Mouse (Mus musculus): ENCODE data around the gene Abt1. TPM values are rescaled to one million over a fixed set of nuclear protein-coding genes. Genes with fewer than 3 reads are reported as not detected.

The Abt1 gene
- polyA plus RNA-seq, 1 experiment from 2014 or later, result 9.3 TPM

- ATAC-seq (ENCODE audit: low FRiP score, low TSS enrichment) (peak; percentile 93), DNase-seq (peak; percentile 97)
- peak overlapping the region; percentile 70 for H3K4me2 ChIP-seq (ENCODE audit: low read length)
- H3K4me1 ChIP-seq (ENCODE audit: control insufficient read depth, insufficient read depth, low read length), result peaks cover 15% of the 10 kb centered on the region
- peak overlapping the region; percentile 62 for H3K4me3 ChIP-seq (replicated peaks; ENCODE audit: low read depth, low read length)
- no peaks in the 10 kb centered on the region for H3K27me3 ChIP-seq (ENCODE audit: control insufficient read depth, insufficient read depth, low read length)
- peak overlapping the region; percentile 97 for H3K27ac ChIP-seq (replicated peaks; ENCODE audit: low read depth, low read length)
- H3K9ac ChIP-seq (replicated peaks; ENCODE audit: low read length), result peak overlapping the region; percentile 86
- no peaks in the 10 kb centered on the region for H3K9me3 ChIP-seq (ENCODE audit: control insufficient read depth, low read length)
- no peaks in the 10 kb centered on the region for H3K36me3 ChIP-seq (ENCODE audit: control insufficient read depth, insufficient read depth, low read length)
- under 1% methylated on average over 55 of the region's 55 CpGs for WGBS
Observed at GRCm38 (mm10) chr13:23445561-23446320, 22.1 kb upstream of the Abt1 start.

DNA sequence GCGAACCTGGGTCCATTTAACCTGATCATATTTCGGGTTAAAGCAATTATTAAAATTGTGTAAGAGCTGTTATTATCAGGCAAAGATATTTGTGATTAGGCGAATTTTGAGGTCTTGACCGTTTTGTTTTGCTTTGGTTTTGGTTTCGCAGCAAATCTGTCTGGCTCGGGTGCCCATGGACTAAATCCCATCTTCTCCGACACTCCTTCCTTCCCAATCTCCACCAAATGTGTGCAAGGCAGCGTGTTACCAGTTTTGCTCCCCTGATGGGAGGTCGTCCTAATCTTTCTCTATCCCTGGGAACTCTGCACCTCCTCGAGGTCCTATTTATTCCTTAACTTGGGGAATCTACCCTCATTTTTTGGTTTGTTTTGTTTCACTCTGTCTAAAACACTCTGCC, 21.5 kb upstream of the Abt1 start:
- H3K4me1 ChIP-seq (ENCODE audit: control insufficient read depth, insufficient read depth, low read length), result peaks cover 15% of the 10 kb centered on the region
- peak overlapping the region; percentile 70 for H3K4me2 ChIP-seq (ENCODE audit: low read length)
- DNase-seq (no peak), ATAC-seq (ENCODE audit: low FRiP score, low TSS enrichment) (peak; percentile 11; the same call in 1 of the 2 replicates)
- peak overlapping the region; percentile 86 for H3K9ac ChIP-seq (replicated peaks; ENCODE audit: low read length)
- H3K36me3 ChIP-seq (ENCODE audit: control insufficient read depth, insufficient read depth, low read length), result no peaks in the 10 kb centered on the region
- peak overlapping the region; percentile 62 for H3K4me3 ChIP-seq (replicated peaks; ENCODE audit: low read depth, low read length)
- H3K27me3 ChIP-seq (ENCODE audit: control insufficient read depth, insufficient read depth, low read length), result no peaks in the 10 kb centered on the region
- WGBS, result 4% methylated on average over 10 of the region's 10 CpGs
- H3K9me3 ChIP-seq (ENCODE audit: control insufficient read depth, low read length), result no peaks in the 10 kb centered on the region
- H3K27ac ChIP-seq (replicated peaks; ENCODE audit: low read depth, low read length), result peak overlapping the region; percentile 97

DNA sequence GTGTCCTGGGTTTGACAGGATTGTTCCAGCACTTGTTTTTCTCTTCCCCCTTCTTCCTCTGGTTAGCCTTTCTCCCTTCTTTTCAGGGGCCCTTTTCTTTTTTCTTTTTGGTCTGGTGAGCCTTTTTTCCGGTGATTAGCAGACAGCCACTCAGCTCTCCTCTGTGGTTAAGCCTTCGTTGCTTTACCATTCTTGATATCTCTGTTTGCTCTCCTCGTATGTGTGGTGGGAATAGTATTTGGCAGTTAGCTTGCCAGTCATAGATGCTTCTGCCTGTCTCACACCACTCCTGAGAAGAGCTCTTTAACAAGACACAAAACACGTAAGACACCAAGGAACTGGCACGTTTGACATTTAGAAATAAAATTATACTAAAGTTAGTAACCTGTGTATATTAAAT, 20.8 kb upstream of the Abt1 start:
- peak overlapping the region; percentile 86; the same call in 1 of the 2 replicates for H3K9ac ChIP-seq (replicated peaks; ENCODE audit: low read length)
- ATAC-seq (ENCODE audit: low FRiP score, low TSS enrichment), result no peak

DNA sequence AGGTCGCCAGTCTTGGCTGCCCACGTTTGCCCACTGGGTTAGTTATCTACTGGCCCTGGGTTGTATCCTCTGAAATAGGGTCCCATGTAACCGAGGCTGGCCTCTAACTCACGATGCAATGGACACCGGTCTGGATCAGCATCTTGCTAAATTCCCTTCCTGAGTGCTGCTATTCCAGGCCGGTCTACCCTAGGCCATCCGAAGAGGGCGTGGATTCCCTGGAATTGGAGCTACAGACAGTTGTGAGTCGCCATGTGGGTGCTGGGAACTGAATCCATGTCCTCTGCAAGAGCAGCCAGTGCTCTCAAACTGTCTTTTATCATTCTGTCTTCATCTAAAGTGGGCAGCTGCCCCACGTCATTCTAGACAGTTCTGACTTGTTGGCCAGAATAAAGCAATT, 16.2 kb upstream of the Abt1 start:
- Histone ChIP-seq H3K9ac (replicated peaks; ENCODE audit: low read length) (no peak overlapping the region), H3K27me3 (ENCODE audit: control insufficient read depth, insufficient read depth, low read length) (no peaks in the 10 kb centered on the region), H3K27ac (replicated peaks; ENCODE audit: low read depth, low read length) (no peak overlapping the region), H3K4me3 (replicated peaks; ENCODE audit: low read depth, low read length) (no peak overlapping the region), H3K9me3 (ENCODE audit: control insufficient read depth, low read length) (no peaks in the 10 kb centered on the region), H3K4me2 (ENCODE audit: low read length) (no peak overlapping the region), H3K4me1 (ENCODE audit: control insufficient read depth, insufficient read depth, low read length) (peaks cover 11% of the 10 kb centered on the region), H3K36me3 (ENCODE audit: control insufficient read depth, insufficient read depth, low read length) (no peaks in the 10 kb centered on the region)
- WGBS, result 62% methylated on average over 10 of the region's 10 CpGs
- ATAC-seq (ENCODE audit: low FRiP score, low TSS enrichment) (no peak), DNase-seq (no peak)

More for the DNA sequence above, 20.8 kb upstream of the Abt1 start:
- H3K27me3 ChIP-seq (ENCODE audit: control insufficient read depth, insufficient read depth, low read length), result no peaks in the 10 kb centered on the region
- H3K4me1 ChIP-seq (ENCODE audit: control insufficient read depth, insufficient read depth, low read length), result peaks cover 15% of the 10 kb centered on the region
- peak overlapping the region; percentile 70 for H3K4me2 ChIP-seq (ENCODE audit: low read length)
- DNase-seq, result no peak
- H3K4me3 ChIP-seq (replicated peaks; ENCODE audit: low read depth, low read length), result peak overlapping the region; percentile 62
- H3K27ac ChIP-seq (replicated peaks; ENCODE audit: low read depth, low read length), result 0 out of 2 replicates have a peak overlapping the region, but pooled peaks have one; percentile 33
- 33% methylated on average over 5 of the region's 5 CpGs for whole genome bisulfite sequencing
- no peaks in the 10 kb centered on the region for H3K9me3 ChIP-seq (ENCODE audit: control insufficient read depth, low read length)
- H3K36me3 ChIP-seq (ENCODE audit: control insufficient read depth, insufficient read depth, low read length), result no peaks in the 10 kb centered on the region

DNA sequence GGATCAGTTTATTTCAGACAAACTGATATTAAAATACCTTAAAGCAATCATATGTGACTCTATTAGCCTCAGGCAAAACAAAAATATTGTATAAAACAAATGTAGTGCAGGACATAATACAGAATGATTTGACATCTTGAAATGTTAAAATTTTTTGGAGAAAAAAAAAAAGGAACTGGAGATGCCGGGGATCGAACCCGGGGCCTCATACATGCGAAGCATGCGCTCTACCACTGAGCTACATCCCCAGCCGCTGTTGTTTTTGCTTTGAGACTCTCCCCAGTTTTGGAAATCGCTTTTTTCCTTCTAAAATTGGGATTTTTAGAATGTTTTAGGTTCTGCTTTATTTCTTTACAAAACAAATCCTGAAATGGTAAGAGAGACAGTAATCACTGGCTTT, 14.9 kb upstream of the Abt1 start:
- Histone ChIP-seq H3K36me3 (ENCODE audit: control insufficient read depth, insufficient read depth, low read length) (no peaks in the 10 kb centered on the region), H3K9me3 (ENCODE audit: control insufficient read depth, low read length) (no peaks in the 10 kb centered on the region), H3K4me3 (replicated peaks; ENCODE audit: low read depth, low read length) (peak overlapping the region; percentile 46), H3K27me3 (ENCODE audit: control insufficient read depth, insufficient read depth, low read length) (no peaks in the 10 kb centered on the region), H3K27ac (replicated peaks; ENCODE audit: low read depth, low read length) (no peak overlapping the region), H3K9ac (replicated peaks; ENCODE audit: low read length) (no peak overlapping the region), H3K4me2 (ENCODE audit: low read length) (peak overlapping the region; percentile 67), H3K4me1 (ENCODE audit: control insufficient read depth, insufficient read depth, low read length) (no peaks in the 10 kb centered on the region)
- under 1% methylated on average over 7 of the region's 7 CpGs for WGBS
- peak; percentile 80 for DNase-seq
- peak; percentile 63; the same call in 1 of the 2 replicates for ATAC-seq (ENCODE audit: low FRiP score, low TSS enrichment)

- Histone ChIP-seq H3K27me3 (ENCODE audit: control insufficient read depth, insufficient read depth, low read length) (no peaks in the 10 kb centered on the region), H3K27ac (replicated peaks; ENCODE audit: low read depth, low read length) (no peak overlapping the region), H3K9me3 (ENCODE audit: control insufficient read depth, low read length) (no peaks in the 10 kb centered on the region), H3K4me3 (replicated peaks; ENCODE audit: low read depth, low read length) (peak overlapping the region; percentile 46), H3K36me3 (ENCODE audit: control insufficient read depth, insufficient read depth, low read length) (no peaks in the 10 kb centered on the region), H3K4me2 (ENCODE audit: low read length) (peak overlapping the region; percentile 67), H3K4me1 (ENCODE audit: control insufficient read depth, insufficient read depth, low read length) (no peaks in the 10 kb centered on the region), H3K9ac (replicated peaks; ENCODE audit: low read length) (peak overlapping the region; percentile 46)
- peak; percentile 90 for ATAC-seq (ENCODE audit: low FRiP score, low TSS enrichment)
- under 1% methylated on average over 17 of the region's 17 CpGs for WGBS
- peak; percentile 92 for DNase-seq
Observed at GRCm38 (mm10) chr13:23437908-23438307, 14.2 kb upstream of the Abt1 start.

DNA sequence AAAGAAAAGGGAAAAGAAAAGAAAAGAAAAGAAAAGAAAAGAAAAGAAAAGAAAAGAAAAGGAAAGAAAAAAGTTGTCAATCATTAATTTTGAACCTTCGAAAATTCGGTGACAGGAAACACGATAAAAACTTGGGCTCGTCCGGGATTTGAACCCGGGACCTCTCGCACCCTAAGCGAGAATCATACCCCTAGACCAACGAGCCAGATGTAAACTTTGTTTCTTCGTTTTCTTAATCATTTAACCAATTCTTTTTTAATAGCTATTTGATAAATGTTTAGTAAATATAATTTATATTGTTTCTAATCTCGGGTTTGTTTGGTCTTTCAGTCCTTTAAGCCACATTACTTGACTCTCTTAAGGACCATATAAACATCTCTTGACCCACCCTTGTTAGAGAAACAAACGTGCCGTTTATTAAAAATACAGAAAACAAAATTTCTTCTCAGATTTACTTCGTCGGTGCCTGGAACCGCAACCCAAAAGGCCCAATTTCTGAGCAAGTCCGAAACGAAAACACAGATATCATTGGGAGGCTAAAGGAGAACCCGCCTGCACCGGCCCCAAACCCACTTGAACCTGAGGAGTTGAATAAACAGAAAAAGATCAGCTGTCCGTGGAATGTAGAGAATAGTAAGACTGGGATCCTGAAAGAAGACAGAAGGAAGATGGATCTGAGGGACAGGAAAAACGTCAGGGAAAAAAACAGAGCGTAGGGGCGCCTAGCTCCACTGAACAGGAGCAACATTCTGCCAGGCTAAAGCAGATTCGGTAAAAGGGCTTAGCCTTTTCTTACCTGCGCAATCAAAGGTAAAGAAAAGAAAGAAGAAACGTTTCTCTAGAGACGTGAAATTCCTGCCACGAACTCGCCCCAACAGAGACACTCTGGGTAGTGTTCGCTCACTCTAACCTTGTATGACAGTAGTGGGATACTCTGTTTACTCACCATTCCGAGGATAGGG, 13.5 kb upstream of the Abt1 start:
- Histone ChIP-seq H3K9me3 (ENCODE audit: control insufficient read depth, low read length) (no peaks in the 10 kb centered on the region), H3K4me3 (replicated peaks; ENCODE audit: low read depth, low read length) (peak overlapping the region; percentile 46), H3K4me1 (ENCODE audit: control insufficient read depth, insufficient read depth, low read length) (no peaks in the 10 kb centered on the region), H3K27me3 (ENCODE audit: control insufficient read depth, insufficient read depth, low read length) (no peaks in the 10 kb centered on the region), H3K4me2 (ENCODE audit: low read length) (peak overlapping the region; percentile 67), H3K36me3 (ENCODE audit: control insufficient read depth, insufficient read depth, low read length) (no peaks in the 10 kb centered on the region), H3K9ac (replicated peaks; ENCODE audit: low read length) (peak overlapping the region; percentile 46), H3K27ac (replicated peaks; ENCODE audit: low read depth, low read length) (0 out of 2 replicates have a peak overlapping the region, but pooled peaks have one; percentile 16)
- ATAC-seq (ENCODE audit: low FRiP score, low TSS enrichment) (peak; percentile 21; the same call in 1 of the 2 replicates), DNase-seq (peak; percentile 75)
- under 1% methylated on average over 32 of the region's 32 CpGs for WGBS

DNA sequence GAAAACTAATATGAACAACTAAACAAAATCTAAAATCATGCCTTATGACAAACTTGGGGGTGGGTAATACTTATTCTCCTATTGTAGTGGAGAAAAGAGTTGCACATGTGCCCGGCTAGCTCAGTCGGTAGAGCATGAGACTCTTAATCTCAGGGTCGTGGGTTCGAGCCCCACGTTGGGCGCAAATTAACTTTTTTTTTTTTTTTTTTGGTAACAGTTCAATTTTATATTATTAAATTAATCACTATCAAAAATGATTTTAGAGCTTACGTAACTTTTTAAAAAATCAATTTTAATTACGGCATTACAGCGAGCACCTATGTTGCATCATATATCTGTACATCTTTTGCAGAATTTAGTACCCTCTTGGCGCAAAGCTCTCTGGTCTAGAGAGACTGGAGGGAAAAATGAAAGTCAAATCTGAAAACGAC, 12.6 kb upstream of the Abt1 start:
- 2% methylated on average over 11 of the region's 11 CpGs for WGBS
- Histone ChIP-seq H3K4me2 (ENCODE audit: low read length) (peak overlapping the region; percentile 49), H3K36me3 (ENCODE audit: control insufficient read depth, insufficient read depth, low read length) (no peaks in the 10 kb centered on the region), H3K9me3 (ENCODE audit: control insufficient read depth, low read length) (no peaks in the 10 kb centered on the region), H3K9ac (replicated peaks; ENCODE audit: low read length) (no peak overlapping the region), H3K4me1 (ENCODE audit: control insufficient read depth, insufficient read depth, low read length) (no peaks in the 10 kb centered on the region), H3K27me3 (ENCODE audit: control insufficient read depth, insufficient read depth, low read length) (no peaks in the 10 kb centered on the region), H3K27ac (replicated peaks; ENCODE audit: low read depth, low read length) (no peak overlapping the region), H3K4me3 (replicated peaks; ENCODE audit: low read depth, low read length) (peak overlapping the region; percentile 32)
- ATAC-seq (ENCODE audit: low FRiP score, low TSS enrichment), result no peak
- peak; percentile 73 for DNase-seq
